ENCODE assay signal across 21 mouse cellular contexts in genomic region chr2:43815896-43816787, GRCm38 (mm10).
DNase-seq lines count a peak whose midpoint lies in the region; ATAC-seq and TF ChIP-seq lines count a peak whose summit lies in the region.
"Had no signal": no experiment of that assay in that cellular context is flagged by ENCODE, and none has a peak within 500 bp of the region (broad histone marks: within the 10 kb centered on the region; RNA-seq: fewer than 3 reads in every experiment).

No protein-coding gene starts in this region.

- H3K27me3 ChIP-seq in forebrain, embryonic 15.5 days = no peaks in the 10 kb centered on the region
- H3K27me3 ChIP-seq in forebrain, embryonic 10.5 days (ENCODE audit: poor library complexity, severe bottlenecking) = no peaks in the 10 kb centered on the region
- H3K27me3 ChIP-seq: liver, embryonic 12.5 days; lung, embryonic 15.5 days; neural tube, embryonic 13.5 days had no signal

- no peak overlapping the region for H3K4me3 ChIP-seq in forebrain, embryonic 15.5 days
- no peak overlapping the region for H3K4me3 ChIP-seq in forebrain, embryonic 10.5 days
- no peak overlapping the region for H3K4me3 ChIP-seq in embryonic fibroblast, embryonic 13.5 days (ENCODE audit: insufficient read depth, low read length)
- H3K4me3 ChIP-seq: gastrocnemius, adult 2 months; liver, embryonic 12.5 days; lung, embryonic 15.5 days; myocyte; neural tube, embryonic 13.5 days had no signal

- H3K4me2 ChIP-seq in forebrain, embryonic 15.5 days (replicated peaks) = no peak overlapping the region
- H3K4me2 ChIP-seq: liver, embryonic 12.5 days; lung, embryonic 15.5 days; neural tube, embryonic 13.5 days had no signal

- H3K9me3 ChIP-seq in forebrain, embryonic 15.5 days = no peaks in the 10 kb centered on the region
- H3K9me3 ChIP-seq in forebrain, embryonic 10.5 days = no peaks in the 10 kb centered on the region
- H3K9me3 ChIP-seq: liver, embryonic 12.5 days; lung, embryonic 15.5 days; neural tube, embryonic 13.5 days had no signal

- no peak overlapping the region for H3K9ac ChIP-seq in forebrain, embryonic 15.5 days (replicated peaks)
- H3K9ac ChIP-seq: liver, embryonic 12.5 days; lung, embryonic 15.5 days; neural tube, embryonic 13.5 days had no signal

- TF ChIP-seq POLR2A in embryonic fibroblast, embryonic 13.5 days (IDR thresholded peaks at IDR 0.05; ENCODE audit: low read depth, low read length) = no peak

- peak; percentile 59 for ATAC-seq in forebrain, embryonic 15.5 days (replicated peaks)
- ATAC-seq: inflammation-experienced regulatory T-cells, adult 6 months; liver, embryonic 12.5 days had no signal

- H3K4me1 ChIP-seq in forebrain, embryonic 15.5 days = peaks cover 13% of the 10 kb centered on the region; the same call in 1 of the 2 replicates
- no peaks in the 10 kb centered on the region for H3K4me1 ChIP-seq in forebrain, embryonic 10.5 days
- no peaks in the 10 kb centered on the region for H3K4me1 ChIP-seq in embryonic fibroblast, embryonic 13.5 days (ENCODE audit: control insufficient read depth, insufficient read depth, low read length)
- H3K4me1 ChIP-seq: liver, embryonic 12.5 days; lung, embryonic 15.5 days; neural tube, embryonic 13.5 days had no signal

- 60% methylated on average over 12 of the region's 12 CpGs for WGBS in forebrain, embryonic 15.5 days
- WGBS in forebrain, embryonic 10.5 days = 86% methylated on average over 12 of the region's 12 CpGs

- DNase-seq in cerebellum, adult 9-10 months = peak; percentile 1
- no peak for DNase-seq in cerebellum, adult 11 months
- DNase-seq in forebrain, embryonic 10.5 days (ENCODE audit: extremely low spot score, low spot score) = no peak
- peak; percentile 26 for DNase-seq in left cerebral cortex, postnatal 4 days
- DNase-seq in left cerebral cortex, postnatal 14 days (ENCODE audit: low spot score in 2 of 2) = no peak
- DNase-seq in T-cell, adult 2 months (ENCODE audit: low spot score) = no peak
- DNase-seq: adrenal gland, postnatal 14 days; kidney, adult 18-20 months; kidney, postnatal 4 days; lung, postnatal 4 days; midbrain, embryonic 14.5 days; retina, postnatal 1 day; spleen, adult 18-20 months had no signal

- no peak for TF ChIP-seq CTCF in embryonic fibroblast, embryonic 13.5 days (IDR thresholded peaks at IDR 0.05; ENCODE audit: borderline replicate concordance, insufficient read depth, low read length)

- H3K27ac ChIP-seq in forebrain, embryonic 15.5 days (replicated peaks) = peak overlapping the region; percentile 86
- no peak overlapping the region for H3K27ac ChIP-seq in forebrain, embryonic 10.5 days
- peak overlapping the region; percentile 8; the same call in 1 of the 2 replicates for H3K27ac ChIP-seq in embryonic fibroblast, embryonic 13.5 days (ENCODE audit: insufficient read depth, low read length)
- H3K27ac ChIP-seq: gastrocnemius, adult 2 months; liver, embryonic 12.5 days; lung, embryonic 15.5 days; neural tube, embryonic 13.5 days had no signal

- intact Hi-C loops in left cerebral cortex, postnatal 4 days (cut with DNase I) = no loop called here
- intact Hi-C loops in left cerebral cortex, postnatal 14 days (cut with DNase I) = no loop called here

- no peaks in the 10 kb centered on the region for H3K36me3 ChIP-seq in forebrain, embryonic 15.5 days
- H3K36me3 ChIP-seq in forebrain, embryonic 10.5 days (replicated peaks) = no peaks in the 10 kb centered on the region
- H3K36me3 ChIP-seq: liver, embryonic 12.5 days; lung, embryonic 15.5 days; neural tube, embryonic 13.5 days had no signal

Comparison
In these comparisons a context has a peak if more than half of its experiments do, and no peak if none do; other contexts are left out.
1. DNase-seq: peak in cerebellum, adult 9-10 months (single experiment) and left cerebral cortex, postnatal 4 days (single experiment); none in cerebellum, adult 11 months (single experiment), forebrain, embryonic 10.5 days (single experiment), left cerebral cortex, postnatal 14 days (0 of 2) and T-cell, adult 2 months (single experiment).